Mouse (Mus musculus) neural tube, embryonic 14.5 days (tissue): ENCODE data around the gene Ift122. TPM values are rescaled to one million over a fixed set of nuclear protein-coding genes. Genes with fewer than 3 reads are reported as not detected.
A peak's percentile ranks its signal among the peaks of the same experiment; 100 is the strongest.

ENCODE experiments used
- ATAC-seq: fragments of 200-750 bp; cut with Nextera tagmentation; 2 replicates; pipeline ENCODE4 v1.8.0; 2017; ENCODE audit warnings: low read depth, mild to moderate bottlenecking, moderate TSS enrichment, moderate library complexity
- H3K27ac ChIP-seq: fragments of 300-500 bp; sonication (generic); 2 replicates; pipeline ENCODE4 v1.5.1; 2014; ENCODE audit warnings: low read depth, mild to moderate bottlenecking, control low read depth, low read length, moderate library complexity, mixed read lengths
- H3K27me3 ChIP-seq: fragments of 300-500 bp; sonication (generic); 2 replicates; pipeline ENCODE4 v1.6.1; 2014; ENCODE audit warnings: low read length; ENCODE audit not compliant: control insufficient read depth, insufficient read depth
- H3K36me3 ChIP-seq: fragments of 300-500 bp; sonication (generic); 2 replicates; pipeline ENCODE4 v1.6.1; 2014; ENCODE audit warnings: low read length, mixed read lengths; ENCODE audit not compliant: control insufficient read depth, insufficient read depth
- H3K4me1 ChIP-seq: fragments of 300-500 bp; sonication (generic); 2 replicates; pipeline ENCODE4 v1.6.1; 2014; ENCODE audit warnings: low read length; ENCODE audit not compliant: control insufficient read depth, insufficient read depth
- H3K4me2 ChIP-seq: fragments of 300-500 bp; sonication (generic); 2 replicates; pipeline ENCODE4 v1.6.1; 2014; ENCODE audit warnings: mild to moderate bottlenecking, low read depth, low read length, control low read depth
- H3K4me3 ChIP-seq: fragments of 300-500 bp; sonication (generic); 2 replicates; pipeline ENCODE4 v1.5.1; 2014; ENCODE audit warnings: low read depth, low read length, control low read depth, mixed read lengths
- H3K9ac ChIP-seq: fragments of 300-500 bp; sonication (generic); replicated peaks from 2 replicates; pipeline ENCODE4 v1.6.1; 2014; ENCODE audit warnings: low read depth, mild to moderate bottlenecking, control low read depth, low read length, mixed read lengths
- H3K9me3 ChIP-seq: fragments of 300-500 bp; sonication (generic); 2 replicates; pipeline ENCODE4 v1.6.1; 2016; ENCODE audit warnings: low read length; ENCODE audit not compliant: control insufficient read depth
- WGBS: fragments of 180-500 bp; shearing (Covaris S2); extraction: QIAGEN DNeasy Blood & Tissue Kit; methylation state at CpG from one replicate; pipeline ENCODE4 v1.1.7; 2014; 5-methylcytosine and 5-hydroxymethylcytosine counted together
- polyA plus RNA-seq: library from polyadenylated mRNA; unstranded; fragments of >200 nt; fragmentation: Nextera tagmentation; extraction: Ambion mirVana; gene quantifications from 2 replicates; pipeline ENCODE4 v1.2.1, GENCODE M21; 2014

The Ift122 gene
- polyA plus RNA-seq, 1 experiment from 2014 or later: 28.3 TPM

GRCm38 (mm10) chr6:115963656-115964055 lies 110.4 kb downstream of the Ift122 start:
- no peak overlapping the region for H3K4me2 ChIP-seq
- no peak overlapping the region for H3K4me3 ChIP-seq
- H3K9ac ChIP-seq: no peak overlapping the region
- H3K27me3 ChIP-seq: no peaks in the 10 kb centered on the region
- WGBS: 83% methylated on average over 9 of the region's 9 CpGs
- H3K27ac ChIP-seq: no peak overlapping the region
- no peaks in the 10 kb centered on the region for H3K36me3 ChIP-seq
- H3K9me3 ChIP-seq: no peaks in the 10 kb centered on the region
- no peaks in the 10 kb centered on the region for H3K4me1 ChIP-seq
- ATAC-seq: no peak

- H3K4me1 ChIP-seq: peaks cover 2% of the 10 kb centered on the region
- H3K9ac ChIP-seq: no peak overlapping the region
- no peak for ATAC-seq
- H3K9me3 ChIP-seq: no peaks in the 10 kb centered on the region
- 94% methylated on average over 19 of the region's 19 CpGs for WGBS
- H3K27me3 ChIP-seq: no peaks in the 10 kb centered on the region
- no peaks in the 10 kb centered on the region for H3K36me3 ChIP-seq
- no peak overlapping the region for H3K27ac ChIP-seq
- H3K4me3 ChIP-seq: no peak overlapping the region
- no peak overlapping the region for H3K4me2 ChIP-seq
Observed at GRCm38 (mm10) chr6:115966227-115966966, 113.1 kb downstream of the Ift122 start.

GRCm38 (mm10) chr6:115967291-115967880 lies 114.1 kb downstream of the Ift122 start:
- no peak overlapping the region for H3K27ac ChIP-seq
- H3K4me1 ChIP-seq: peaks cover 10% of the 10 kb centered on the region
- no peaks in the 10 kb centered on the region for H3K27me3 ChIP-seq
- ATAC-seq: no peak
- no peaks in the 10 kb centered on the region for H3K9me3 ChIP-seq
- 95% methylated on average over 15 of the region's 15 CpGs for WGBS
- no peak overlapping the region for H3K4me2 ChIP-seq
- no peak overlapping the region for H3K4me3 ChIP-seq
- no peaks in the 10 kb centered on the region for H3K36me3 ChIP-seq
- H3K9ac ChIP-seq: no peak overlapping the region

- no peak overlapping the region for H3K4me3 ChIP-seq
- ATAC-seq: no peak
- 65% methylated on average over 5 of the region's 5 CpGs for WGBS
- no peaks in the 10 kb centered on the region for H3K36me3 ChIP-seq
- H3K4me1 ChIP-seq: peaks cover 12% of the 10 kb centered on the region
- no peak overlapping the region for H3K27ac ChIP-seq
- H3K9me3 ChIP-seq: no peaks in the 10 kb centered on the region
- H3K4me2 ChIP-seq: no peak overlapping the region
- no peak overlapping the region for H3K9ac ChIP-seq
- H3K27me3 ChIP-seq: no peaks in the 10 kb centered on the region
Observed at GRCm38 (mm10) chr6:115968086-115968485, 114.8 kb downstream of the Ift122 start.

GRCm38 (mm10) chr6:115968700-115969099 lies 115.4 kb downstream of the Ift122 start:
- Histone ChIP-seq H3K36me3 (no peaks in the 10 kb centered on the region), H3K9ac (no peak overlapping the region), H3K4me1 (peaks cover 12% of the 10 kb centered on the region), H3K9me3 (no peaks in the 10 kb centered on the region), H3K27me3 (no peaks in the 10 kb centered on the region), H3K4me3 (no peak overlapping the region), H3K4me2 (no peak overlapping the region), H3K27ac (no peak overlapping the region)
- ATAC-seq: no peak
- WGBS: 81% methylated on average over 6 of the region's 6 CpGs

- Histone ChIP-seq H3K36me3 (no peaks in the 10 kb centered on the region), H3K9ac (no peak overlapping the region), H3K4me3 (no peak overlapping the region), H3K4me1 (peaks cover 15% of the 10 kb centered on the region), H3K27ac (no peak overlapping the region), H3K27me3 (no peaks in the 10 kb centered on the region), H3K4me2 (no peak overlapping the region), H3K9me3 (no peaks in the 10 kb centered on the region)
- WGBS: 73% methylated on average over 9 of the region's 9 CpGs
- no peak for ATAC-seq
Observed at GRCm38 (mm10) chr6:115969103-115969502, 115.8 kb downstream of the Ift122 start.

- no peak overlapping the region for H3K4me3 ChIP-seq
- no peak for ATAC-seq
- no peaks in the 10 kb centered on the region for H3K27me3 ChIP-seq
- H3K9ac ChIP-seq: no peak overlapping the region
- H3K4me1 ChIP-seq: peaks cover 19% of the 10 kb centered on the region
- no peaks in the 10 kb centered on the region for H3K36me3 ChIP-seq
- H3K4me2 ChIP-seq: no peak overlapping the region
- 69% methylated on average over 5 of the region's 6 CpGs for WGBS
- H3K9me3 ChIP-seq: no peaks in the 10 kb centered on the region
- no peak overlapping the region for H3K27ac ChIP-seq
Observed at GRCm38 (mm10) chr6:115969952-115970351, 116.7 kb downstream of the Ift122 start.

- no peak overlapping the region for H3K9ac ChIP-seq
- peak; percentile 44; the same call in 1 of the 2 replicates for ATAC-seq
- no peak overlapping the region for H3K27ac ChIP-seq
- peaks cover 19% of the 10 kb centered on the region for H3K4me1 ChIP-seq
- no peak overlapping the region for H3K4me2 ChIP-seq
- 42% methylated on average over 13 of the region's 13 CpGs for WGBS
- no peaks in the 10 kb centered on the region for H3K27me3 ChIP-seq
- H3K9me3 ChIP-seq: no peaks in the 10 kb centered on the region
- H3K36me3 ChIP-seq: no peaks in the 10 kb centered on the region
- no peak overlapping the region for H3K4me3 ChIP-seq
Observed at GRCm38 (mm10) chr6:115971273-115972060, 118.2 kb downstream of the Ift122 start.
